Mouse (Mus musculus) ES-E14 (cell line): ENCODE data around the gene Suco. TPM values are rescaled to one million over a fixed set of nuclear protein-coding genes. Genes with fewer than 3 reads are reported as not detected.

Experiments
- DNase-seq: peaks from one replicate; pipeline ENCODE4 v3.0.0-alpha.2; 2013; ENCODE audit warnings: low read depth, low spot score
- H3K27ac ChIP-seq: 2 replicates; pipeline ENCODE4 v1.5.1; 2012; ENCODE audit warnings: low read depth, mild to moderate bottlenecking, low read length, moderate library complexity, mixed read lengths; ENCODE audit not compliant: poor library complexity, insufficient read depth, severe bottlenecking
- H3K36me3 ChIP-seq: 2 replicates; pipeline ENCODE4 v1.6.1; 2012; ENCODE audit warnings: mild to moderate bottlenecking, low read length, moderate library complexity, mixed read lengths; ENCODE audit not compliant: control insufficient read depth, poor library complexity, insufficient read depth, severe bottlenecking
- H3K4me1 ChIP-seq, 2 experiments: fragments of 150-350 bp in 1 of 2; sonication (generic) in 1 of 2; 2 replicates each; pipeline ENCODE4 v1.6.1; 2012; ENCODE audit warnings: low read length in 2 of 2, mild to moderate bottlenecking in 1 of 2, mixed read lengths in 1 of 2; ENCODE audit not compliant: control insufficient read depth in 2 of 2, insufficient read depth in 2 of 2, poor library complexity in 1 of 2
- H3K4me3 ChIP-seq, 2 experiments: fragments of 150-350 bp in 1 of 2; sonication (generic) in 1 of 2; 2 replicates each; pipeline ENCODE4 v1.5.1; 2012; ENCODE audit warnings: low read length in 2 of 2, low read depth in 1 of 2, mild to moderate bottlenecking in 1 of 2, mixed read lengths in 1 of 2; ENCODE audit not compliant: insufficient read depth in 1 of 2, poor library complexity in 1 of 2, severe bottlenecking in 1 of 2
- H3K9ac ChIP-seq: 2 replicates; pipeline ENCODE4 v1.6.1; 2012; ENCODE audit warnings: low read depth, mild to moderate bottlenecking, low read length, mixed read lengths; ENCODE audit not compliant: poor library complexity, insufficient read depth, severe bottlenecking
- H3K9me3 ChIP-seq: fragments of 150-350 bp; sonication (generic); 2 replicates; pipeline ENCODE4 v1.6.1; 2012; ENCODE audit warnings: low read depth, mild to moderate bottlenecking, low read length; ENCODE audit not compliant: control insufficient read depth, insufficient read depth
- CHD2 ChIP-seq: IDR thresholded peaks from 2 replicates; pipeline ENCODE4 v1.6.1; 2014; ENCODE audit warnings: mild to moderate bottlenecking, low read depth, low read length, inconsistent platforms
- HCFC1 ChIP-seq: IDR thresholded peaks from 2 replicates; pipeline ENCODE4 v1.6.1; 2012; ENCODE audit warnings: low read length, inconsistent platforms, borderline replicate concordance; ENCODE audit not compliant: insufficient read depth
- MAFK ChIP-seq: IDR thresholded peaks from 2 replicates; pipeline ENCODE4 v1.6.1; 2014; ENCODE audit warnings: mild to moderate bottlenecking, low read depth, low read length, inconsistent platforms; ENCODE audit not compliant: insufficient read depth
- ZC3H11A ChIP-seq: IDR thresholded peaks from 2 replicates; pipeline ENCODE4 v1.6.1; 2012; ENCODE audit warnings: low read depth, mild to moderate bottlenecking, inconsistent platforms, low read length, borderline replicate concordance
- ZNF384 ChIP-seq: IDR thresholded peaks from 2 replicates; pipeline ENCODE4 v1.6.1; 2012; ENCODE audit warnings: low read depth, low read length, inconsistent platforms
- in situ Hi-C, 2 experiments: fragments of 600-800 bp; cut with MboI; formaldehyde crosslinking; loops; one replicate each; pipeline ENCODE4 v1.15.1; 2025; ENCODE audit warnings: low sequenced_read_pairs in 2 of 2, inconsistent platforms in 1 of 2; ENCODE audit not compliant: unreplicated experiment in 2 of 2
- total RNA-seq: library from RNA; depleted of rRNA; stranded (reverse); fragments of 300-350 nt; gene quantifications from 2 replicates; pipeline ENCODE4 v1.2.3, GENCODE M21; 2012

Suco gene
- total RNA-seq, 1 experiment: 56.9 TPM

- H3K4me1 ChIP-seq: peaks cover 15 to 22% of the 10 kb centered on the region in 2 experiments
- no peak for DNase-seq
- H3K27ac ChIP-seq: no peak overlapping the region
- in situ Hi-C loops: no loop called here
- H3K4me3 ChIP-seq: no peak overlapping the region
- no peaks in the 10 kb centered on the region for H3K36me3 ChIP-seq
- no peaks in the 10 kb centered on the region for H3K9me3 ChIP-seq
- no peak overlapping the region for H3K9ac ChIP-seq
- no peak for TF ChIP-seq ZC3H11A
- no peak for TF ChIP-seq CHD2
- TF ChIP-seq HCFC1: no peak
- no peak for TF ChIP-seq MAFK
- no peak for TF ChIP-seq ZNF384
These were observed 44.3 kb upstream of the Suco start for GRCm38 (mm10) chr1:161920475-161921454.

GRCm38 (mm10) chr1:161919594-161919993, 43.1 kb upstream of the Suco start:
- H3K36me3 ChIP-seq: no peaks in the 10 kb centered on the region
- H3K9ac ChIP-seq: no peak overlapping the region
- no peaks in the 10 kb centered on the region for H3K9me3 ChIP-seq
- TF ChIP-seq ZC3H11A: no peak
- TF ChIP-seq CHD2: no peak
- no peak for TF ChIP-seq MAFK
- H3K27ac ChIP-seq: no peak overlapping the region
- DNase-seq: no peak
- no peak overlapping the region for H3K4me3 ChIP-seq
- peaks cover 18 to 22% of the 10 kb centered on the region in 2 experiments for H3K4me1 ChIP-seq
- in situ Hi-C loops: no loop called here

GRCm38 (mm10) chr1:161918682-161919372, 42.3 kb upstream of the Suco start:
- Histone ChIP-seq H3K9me3 (no peaks in the 10 kb centered on the region), H3K27ac (peak overlapping the region; percentile 40; the same call in 1 of the 2 replicates), H3K4me3 (no peak overlapping the region), H3K36me3 (no peaks in the 10 kb centered on the region), H3K9ac (no peak overlapping the region), H3K4me1 (peaks cover 13 to 22% of the 10 kb centered on the region in 2 experiments)
- TF ChIP-seq ZNF384: no peak
- in situ Hi-C loops: no loop called here
- peak; percentile 34 for DNase-seq

- Histone ChIP-seq H3K27ac (no peak overlapping the region; the same call in 1 of the 2 replicates), H3K4me1 (peaks cover 13 to 22% of the 10 kb centered on the region in 2 experiments)
These were observed 41.5 kb upstream of the Suco start for GRCm38 (mm10) chr1:161917940-161918484.

More at GRCm38 (mm10) chr1:161917940-161918484, 41.5 kb upstream of the Suco start:
- in situ Hi-C loops: no loop called here
- H3K4me3 ChIP-seq: no peak overlapping the region
- H3K9ac ChIP-seq: no peak overlapping the region
- no peak for TF ChIP-seq ZNF384
- TF ChIP-seq MAFK: no peak
- TF ChIP-seq HCFC1: no peak
- TF ChIP-seq ZC3H11A: no peak
- no peak for TF ChIP-seq CHD2
- DNase-seq: no peak
- no peaks in the 10 kb centered on the region for H3K36me3 ChIP-seq
- H3K9me3 ChIP-seq: no peaks in the 10 kb centered on the region
